Mouse (Mus musculus): Measurements from ENCODE around the gene Cpxm2. TPM values are rescaled to one million over a fixed set of nuclear protein-coding genes. Genes with fewer than 3 reads are reported as not detected.
A peak's percentile ranks its signal among the peaks of the same experiment; 100 is the strongest.

Gene Cpxm2
- total RNA-seq (2021) = 1 to 10 TPM; 3.1 to 7.0 TPM

- intact Hi-C loops (cut with DNase I) = no loop called here
- peak in 1 of 2 experiments; percentile 3 for DNase-seq
These were observed at the start of gene Cpxm2 for GRCm38 (mm10) chr7:132154368-132154961. Gene Cpxm2, minus strand, starts transcription at chr7:132154739.

- intact Hi-C loops (cut with DNase I) = no loop called here
These were observed 49.6 kb upstream of the Cpxm2 start for GRCm38 (mm10) chr7:132204073-132204612.

GRCm38 (mm10) chr7:132199686-132200085 lies 45.1 kb upstream of the Cpxm2 start:
- intact Hi-C loops (cut with DNase I) = no loop called here
- DNase-seq = no peak

More at GRCm38 (mm10) chr7:132204073-132204612, 49.6 kb upstream of the Cpxm2 start:
- no peak for DNase-seq

GRCm38 (mm10) chr7:132198806-132199205 lies 44.3 kb upstream of the Cpxm2 start:
- DNase-seq = no peak
- intact Hi-C loops (cut with DNase I) = no loop called here

GRCm38 (mm10) chr7:132197817-132198475 lies 43.4 kb upstream of the Cpxm2 start:
- DNase-seq = no peak
- intact Hi-C loops (cut with DNase I) = no loop called here

GRCm38 (mm10) chr7:132196581-132196980 lies 42.0 kb upstream of the Cpxm2 start:
- DNase-seq = peak; percentile 52 to 60
- intact Hi-C loops (cut with DNase I) = no loop called here

GRCm38 (mm10) chr7:132193606-132194005 lies 39.1 kb upstream of the Cpxm2 start:
- peak; percentile 12 to 25 for DNase-seq
- intact Hi-C loops (cut with DNase I) = no loop called here

- intact Hi-C loops (cut with DNase I) = no loop called here
- DNase-seq = no peak
These were observed 32.9 kb upstream of the Cpxm2 start for GRCm38 (mm10) chr7:132187456-132187855.

- no peak for DNase-seq
- intact Hi-C loops (cut with DNase I) = no loop called here
These were observed 29.4 kb upstream of the Cpxm2 start for GRCm38 (mm10) chr7:132183892-132184404.

- intact Hi-C loops (cut with DNase I) = no loop called here
- DNase-seq = no peak
These were observed 27.2 kb upstream of the Cpxm2 start for GRCm38 (mm10) chr7:132181586-132182198.

GRCm38 (mm10) chr7:132181042-132181441 lies 26.5 kb upstream of the Cpxm2 start:
- DNase-seq = no peak
- intact Hi-C loops (cut with DNase I) = no loop called here

- intact Hi-C loops (cut with DNase I) = no loop called here
- no peak for DNase-seq
These were observed 24.5 kb upstream of the Cpxm2 start for GRCm38 (mm10) chr7:132179049-132179448.

GRCm38 (mm10) chr7:132174787-132175186 lies 20.2 kb upstream of the Cpxm2 start:
- DNase-seq = no peak
- intact Hi-C loops (cut with DNase I) = no loop called here

GRCm38 (mm10) chr7:132174296-132174695 lies 19.8 kb upstream of the Cpxm2 start:
- intact Hi-C loops (cut with DNase I) = no loop called here
- no peak for DNase-seq

GRCm38 (mm10) chr7:132172220-132172619 lies 17.7 kb upstream of the Cpxm2 start:
- no peak for DNase-seq
- intact Hi-C loops (cut with DNase I) = no loop called here

GRCm38 (mm10) chr7:132171716-132172115 lies 17.2 kb upstream of the Cpxm2 start:
- intact Hi-C loops (cut with DNase I) = no loop called here
- DNase-seq = no peak

- intact Hi-C loops (cut with DNase I) = no loop called here
- DNase-seq = no peak
These were observed 15.1 kb upstream of the Cpxm2 start for GRCm38 (mm10) chr7:132169419-132170169.

- DNase-seq = no peak
- intact Hi-C loops (cut with DNase I) = no loop called here
These were observed 12.7 kb upstream of the Cpxm2 start for GRCm38 (mm10) chr7:132167239-132167638.

GRCm38 (mm10) chr7:132162254-132162653 lies 7.7 kb upstream of the Cpxm2 start:
- DNase-seq = no peak
- intact Hi-C loops (cut with DNase I) = no loop called here

- intact Hi-C loops (cut with DNase I) = no loop called here
- no peak for DNase-seq
These were observed 3.9 kb upstream of the Cpxm2 start for GRCm38 (mm10) chr7:132158321-132159025.

All from heart, postnatal 36 days (tissue).